Mouse (Mus musculus) cerebellum, adult 9-11 months (tissue): Measurements from ENCODE around the gene Srgn.

Experiments used
- DNase-seq: peaks from one replicate; pipeline ENCODE4 v3.0.0; 2022

The Srgn gene

GRCm38 (mm10) chr10:62527351-62527750 lies at the start of gene Srgn:
Gene Srgn (minus strand): TSS chr10:62527451.
- DNase-seq, result no peak

DNA sequence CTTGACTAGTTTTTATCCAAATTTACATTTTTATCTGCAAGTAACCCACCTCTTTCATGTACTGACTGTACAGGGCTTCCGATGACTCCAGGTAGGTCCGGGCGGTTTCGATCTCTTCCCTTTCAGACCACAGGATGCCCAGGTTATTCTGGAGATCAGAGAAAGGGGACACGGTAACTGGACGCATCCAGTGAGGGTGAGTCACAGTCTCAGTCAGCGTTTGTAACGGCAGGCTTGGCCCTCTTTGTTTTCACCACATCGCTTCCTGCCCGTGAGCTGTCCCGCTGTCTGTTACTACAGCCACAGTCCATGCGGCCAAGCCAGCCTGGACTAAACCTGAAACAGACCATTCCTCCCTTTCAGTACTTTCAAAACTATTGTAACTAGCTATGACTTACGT lies 47.8 kb upstream of the Srgn start:
- no peak for DNase-seq

DNA sequence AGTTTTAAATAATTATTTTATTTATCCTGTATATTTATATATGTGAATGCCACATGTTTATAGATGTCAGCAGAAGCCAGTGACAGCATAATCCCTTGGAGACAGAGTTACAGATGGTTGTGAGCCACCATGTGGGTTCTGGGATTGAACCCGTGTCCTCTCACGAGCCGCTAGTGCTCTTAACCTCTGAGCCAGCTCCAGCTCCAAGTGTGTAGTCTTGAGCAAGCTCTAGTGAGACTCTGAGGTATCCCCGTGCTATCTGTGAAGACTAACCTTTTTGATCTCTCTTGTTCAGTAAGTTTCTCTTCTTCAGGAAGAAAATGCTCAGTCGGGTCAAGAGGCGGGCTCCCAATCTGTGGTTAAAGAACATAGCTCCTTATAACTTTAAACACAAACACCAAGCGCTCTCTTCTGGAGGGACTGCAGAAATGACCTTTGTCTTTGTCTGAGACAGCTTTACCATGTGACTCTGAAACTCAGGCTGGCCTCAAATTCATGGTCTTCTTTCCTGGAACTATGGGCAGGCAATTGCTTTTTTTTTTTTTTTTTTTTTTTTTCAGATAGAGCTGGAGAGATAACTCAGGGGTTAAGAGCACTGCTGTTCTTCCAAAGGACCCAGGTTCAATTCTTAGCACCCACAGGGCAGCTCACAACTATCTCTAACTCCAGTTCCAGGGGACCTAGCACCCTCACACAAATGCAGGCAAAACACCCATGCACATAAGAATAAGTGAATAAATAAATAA lies 43.0 kb upstream of the Srgn start:
- DNase-seq, result no peak

DNA sequence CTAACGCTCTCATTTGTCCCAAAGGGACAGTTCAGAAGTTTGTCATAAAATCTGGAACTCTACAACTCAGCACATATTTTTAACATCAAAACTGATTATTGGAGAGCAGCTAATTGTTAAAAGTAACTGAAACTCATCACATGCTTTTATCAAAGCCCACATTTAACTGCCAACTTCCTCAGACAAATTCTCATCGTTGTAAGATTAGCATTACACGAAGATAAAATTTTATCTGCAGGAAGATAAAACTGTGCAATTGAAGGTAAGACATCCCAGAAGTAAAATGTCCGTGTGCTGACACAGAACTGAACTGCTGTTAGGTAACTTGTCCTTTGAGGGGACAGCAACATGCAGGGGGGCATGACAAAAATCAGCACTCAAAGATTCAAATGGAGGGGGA lies 41.6 kb upstream of the Srgn start:
- no peak for DNase-seq

- DNase-seq, result no peak
Observed at GRCm38 (mm10) chr10:62557736-62558135, 30.5 kb upstream of the Srgn start.

DNA sequence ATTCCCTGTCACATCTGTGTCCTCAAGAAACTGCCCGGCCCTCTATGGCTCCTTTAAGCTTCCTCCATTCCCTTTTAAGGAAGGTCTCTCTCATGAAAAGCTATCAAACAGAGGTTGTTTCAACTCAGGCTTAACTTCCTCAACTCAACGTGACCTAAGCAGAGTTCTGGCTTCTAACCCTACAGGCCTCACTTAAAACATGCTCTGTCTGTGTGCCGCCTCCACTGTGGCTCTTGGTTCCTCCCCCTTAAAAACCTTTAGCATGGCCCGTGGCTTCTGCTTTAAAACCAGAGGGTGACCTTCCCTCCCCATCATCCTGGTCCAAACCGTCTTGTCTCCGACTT lies 29.3 kb upstream of the Srgn start:
- no peak for DNase-seq

GRCm38 (mm10) chr10:62555705-62556557 lies 28.7 kb upstream of the Srgn start:
- no peak for DNase-seq

DNA sequence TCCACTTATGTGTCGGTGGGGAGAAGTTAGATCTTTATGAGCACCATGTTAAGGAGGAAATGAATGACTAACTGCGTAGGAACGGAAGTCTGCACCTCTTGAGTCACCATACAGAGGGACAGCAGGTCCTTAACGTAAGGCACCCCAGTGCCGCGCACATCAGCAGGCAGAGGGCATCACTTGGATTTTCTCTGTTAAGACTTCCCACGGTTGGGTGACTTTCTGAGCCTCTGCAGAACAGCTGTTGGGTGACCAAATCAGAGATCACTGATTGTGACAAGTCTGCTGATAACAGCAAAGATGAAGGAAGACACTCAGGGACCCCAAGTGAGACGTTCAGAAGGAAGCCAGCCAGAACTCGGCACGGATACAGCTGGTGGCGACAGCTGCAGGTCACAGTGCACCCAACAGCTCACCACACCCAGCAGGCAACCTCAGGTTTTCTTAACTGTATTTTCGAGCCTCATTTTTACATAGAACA lies 26.4 kb upstream of the Srgn start:
- no peak for DNase-seq

DNA sequence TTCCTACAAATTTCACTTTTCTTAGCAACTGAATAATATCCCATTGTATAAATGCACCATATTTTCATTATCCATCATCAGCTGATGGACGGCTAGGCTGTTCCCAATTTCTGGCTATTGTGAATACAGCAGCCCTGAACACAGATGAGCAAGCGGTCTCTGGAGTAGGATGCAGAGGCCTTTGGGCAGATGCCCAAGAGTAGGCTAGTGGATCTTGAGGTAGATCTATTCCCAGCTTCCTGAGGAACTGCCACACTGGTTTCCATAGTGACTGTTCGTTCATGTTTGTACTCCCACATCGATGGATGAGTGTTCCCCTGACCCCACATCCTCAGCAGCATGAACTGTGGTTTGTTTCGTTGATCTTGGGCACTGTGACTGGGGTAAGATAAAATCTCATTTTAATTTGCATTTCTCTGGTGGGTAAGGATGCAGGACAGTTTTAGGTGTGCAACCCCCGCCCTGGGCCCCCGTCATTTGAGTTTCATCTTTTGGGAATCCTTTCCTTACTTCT lies 23.6 kb upstream of the Srgn start:
- no peak for DNase-seq

GRCm38 (mm10) chr10:62549523-62550166 lies 22.4 kb upstream of the Srgn start:
- DNase-seq, result peak; percentile 34

DNA sequence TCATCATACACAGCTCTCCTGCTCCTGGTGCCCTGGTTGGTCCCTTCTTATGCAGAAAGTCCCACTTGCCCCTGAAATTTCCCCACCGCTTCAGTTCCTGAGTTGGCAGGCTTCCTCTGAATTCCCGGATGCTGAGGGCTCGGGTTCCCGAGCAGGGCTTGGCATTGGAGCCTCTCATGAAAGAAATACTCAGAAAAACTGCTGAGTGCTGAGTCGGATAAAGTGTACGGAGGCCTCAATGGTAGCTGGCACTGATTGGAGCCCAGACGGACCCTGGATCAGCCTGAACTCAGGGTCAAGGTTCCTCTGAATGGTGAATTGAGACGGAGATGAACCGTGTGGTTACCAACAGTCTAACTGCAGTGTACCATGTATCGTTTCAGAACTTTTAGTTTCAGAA lies 19.2 kb upstream of the Srgn start:
- DNase-seq, result no peak

DNA sequence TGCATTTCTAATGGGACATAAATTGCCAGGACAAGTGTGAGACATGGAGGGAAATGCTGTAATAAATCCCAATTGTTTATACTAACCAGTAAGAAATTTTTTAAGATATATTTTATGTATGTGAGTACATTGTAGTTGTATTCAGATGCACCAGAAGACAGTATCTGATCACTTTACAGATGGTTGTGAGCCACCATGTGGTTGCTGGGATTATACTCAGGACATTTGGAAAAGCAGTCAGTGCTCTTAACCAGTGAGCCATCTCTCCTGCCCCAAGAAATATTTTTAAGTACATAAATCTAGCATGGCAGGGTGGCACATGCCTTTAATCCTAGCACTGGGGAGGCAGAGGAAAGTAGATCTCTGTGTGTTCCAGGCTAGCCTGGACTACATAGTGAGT lies 18.5 kb upstream of the Srgn start:
- no peak for DNase-seq

DNA sequence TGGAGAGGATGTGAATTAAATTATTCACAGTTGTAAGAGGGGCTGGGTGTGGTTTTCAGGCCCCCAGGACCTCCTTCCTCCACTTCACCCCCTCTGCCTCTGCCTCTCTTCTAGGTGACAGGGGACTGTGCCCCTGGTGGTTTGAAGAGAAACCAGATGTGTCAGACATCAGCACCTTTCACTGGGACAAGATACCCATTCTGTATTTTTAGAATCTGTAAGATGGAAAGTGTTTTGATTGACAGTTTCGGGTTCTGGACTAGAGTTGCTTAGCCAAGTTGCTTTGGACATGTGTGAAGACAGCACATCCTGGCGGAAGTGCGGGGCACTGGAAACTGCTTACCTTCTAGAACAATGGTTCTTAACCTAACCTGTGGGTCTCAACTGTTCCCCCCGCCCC lies 17.1 kb upstream of the Srgn start:
- DNase-seq, result no peak

DNA sequence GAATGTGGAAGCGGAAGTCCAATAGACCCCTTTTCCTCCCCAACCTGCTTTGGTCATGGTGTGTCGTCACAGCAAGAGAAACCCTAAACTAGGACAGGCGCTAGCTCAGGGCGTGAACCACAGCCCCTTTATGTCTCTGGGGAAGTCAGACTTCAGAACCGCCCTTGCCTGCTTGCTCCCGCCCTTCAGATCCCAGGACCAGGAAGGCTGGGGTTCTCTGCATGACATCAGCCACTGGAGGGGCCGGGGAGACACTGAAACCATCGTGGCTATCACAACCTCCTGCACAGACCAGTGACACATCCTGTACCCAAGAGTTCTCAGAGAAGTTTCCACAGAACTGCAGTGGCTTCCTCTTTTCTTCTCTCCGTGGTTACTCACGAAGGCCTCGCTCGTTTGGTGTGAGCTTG lies 16.2 kb upstream of the Srgn start:
- DNase-seq, result no peak

GRCm38 (mm10) chr10:62542928-62543327 lies 15.7 kb upstream of the Srgn start:
- DNase-seq, result no peak

- no peak for DNase-seq
Observed at GRCm38 (mm10) chr10:62542507-62542906, 15.3 kb upstream of the Srgn start.

DNA sequence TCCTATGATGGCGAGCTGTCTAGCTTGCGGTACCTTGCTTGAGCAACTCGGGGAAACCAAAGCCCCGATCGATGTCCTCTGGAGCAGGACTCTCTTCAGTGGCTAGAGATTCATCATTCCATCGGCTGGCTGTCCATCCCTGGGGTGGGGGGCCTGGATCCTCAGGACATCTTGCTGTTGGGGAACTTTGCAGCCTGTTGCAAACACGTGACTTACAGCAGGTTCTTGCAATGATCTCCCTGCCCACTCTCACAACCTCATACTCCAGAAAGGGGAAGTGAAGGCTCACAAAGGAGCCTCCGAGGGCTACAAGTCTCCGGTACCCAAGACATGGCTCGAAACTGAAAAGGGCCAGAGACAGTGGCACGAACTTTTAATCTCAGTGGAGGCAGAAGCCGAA lies 14.2 kb upstream of the Srgn start:
- no peak for DNase-seq

- DNase-seq, result no peak
Observed at GRCm38 (mm10) chr10:62540800-62541199, 13.5 kb upstream of the Srgn start.

DNA sequence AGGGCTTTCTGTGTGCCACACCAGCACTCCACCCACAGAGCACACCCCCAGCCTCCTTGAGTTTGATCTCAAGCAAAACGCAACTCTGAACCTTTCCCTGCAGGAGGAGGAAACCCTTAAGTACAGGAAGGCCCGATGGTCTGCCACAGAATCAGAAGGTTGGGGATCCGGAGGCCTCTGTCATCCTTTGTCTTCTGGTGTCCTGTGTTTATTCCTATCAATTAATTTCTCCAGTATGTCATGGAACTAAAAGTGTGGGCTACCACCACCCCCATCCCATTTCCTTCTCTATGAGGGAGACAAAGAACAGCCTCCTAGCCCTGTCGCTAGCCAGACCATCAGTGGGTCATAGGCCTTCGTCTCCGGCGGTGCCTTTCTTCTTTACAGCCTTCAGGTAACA lies 7.3 kb upstream of the Srgn start:
- no peak for DNase-seq

GRCm38 (mm10) chr10:62532832-62533231 lies 5.6 kb upstream of the Srgn start:
- DNase-seq, result no peak

GRCm38 (mm10) chr10:62530183-62530582 lies 2.9 kb upstream of the Srgn start:
- no peak for DNase-seq

DNA sequence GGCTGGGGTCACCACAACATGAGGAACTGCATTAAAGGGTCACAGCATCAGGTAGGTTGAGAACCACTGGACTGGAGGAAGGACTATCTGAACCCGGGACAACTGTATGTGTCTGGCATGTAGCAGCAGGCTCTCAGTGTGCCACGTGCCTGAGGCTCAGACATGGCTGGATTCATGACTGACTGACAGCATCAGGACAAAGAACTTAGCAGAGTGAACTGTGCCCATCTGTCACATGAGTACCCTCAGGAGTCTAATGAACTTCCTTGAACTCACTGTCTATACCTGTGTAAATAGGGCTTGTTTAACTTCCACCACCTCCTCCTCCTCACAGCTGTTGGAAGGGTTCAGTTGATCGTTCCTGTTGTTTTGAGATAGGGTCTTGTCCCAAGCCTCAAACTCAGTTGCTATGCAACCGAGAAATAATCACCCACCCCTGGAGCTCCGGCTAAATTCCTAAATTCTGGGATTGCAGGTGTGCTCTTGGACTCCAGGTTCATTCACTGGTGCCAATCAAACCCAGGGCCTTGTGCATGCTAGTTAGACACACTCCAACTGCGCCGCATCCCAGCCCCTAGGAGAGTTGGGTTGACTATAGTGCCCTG lies 4.8 kb downstream of the Srgn start:
- DNase-seq, result no peak

- no peak for DNase-seq
Observed at GRCm38 (mm10) chr10:62521763-62522162, 5.5 kb downstream of the Srgn start.
